In genomic region chr2:117693537-117693936, GRCm38 (mm10) we compare ENCODE assay signal across 15 mouse cellular contexts.
DNase-seq lines count a peak whose midpoint lies in the region; ATAC-seq and TF ChIP-seq lines count a peak whose summit lies in the region.
"Had no signal": no experiment of that assay in that cellular context is flagged by ENCODE, and none has a peak within 500 bp of the region (broad histone marks: within the 10 kb centered on the region; RNA-seq: fewer than 3 reads in every experiment).

No protein-coding gene starts in this region.

- H3K27ac ChIP-seq in liver, adult 2 months (replicated peaks; ENCODE audit: insufficient read depth, low read depth, low read length), result no peak overlapping the region
- no peak overlapping the region for H3K27ac ChIP-seq in liver, postnatal 0 days (ENCODE audit: low read depth)
- H3K27ac ChIP-seq: heart, embryonic 13.5 days; layer of hippocampus, adult 2 months; liver, embryonic 14.5 days; neural tube, embryonic 13.5 days had no signal

- H3K27me3 ChIP-seq in liver, adult 2 months (ENCODE audit: control insufficient read depth, insufficient read depth, low read length), result no peaks in the 10 kb centered on the region
- H3K27me3 ChIP-seq in liver, postnatal 0 days (ENCODE audit: insufficient read depth, low read length), result no peaks in the 10 kb centered on the region
- H3K27me3 ChIP-seq: heart, embryonic 13.5 days; neural tube, embryonic 13.5 days had no signal

- TF ChIP-seq CTCF in liver, adult 2 months (IDR thresholded peaks at IDR 0.05; ENCODE audit: low read depth, low read length), result no peak
- no peak for TF ChIP-seq CTCF in liver, postnatal 0 days (IDR thresholded peaks at IDR 0.05; ENCODE audit: low read depth)
- no peak for TF ChIP-seq CTCF in lung, adult 2 months (IDR thresholded peaks at IDR 0.05; ENCODE audit: insufficient read depth, low read length)

- WGBS in liver, adult 2 months, result 32% methylated on average over 4 of the region's 4 CpGs
- WGBS in liver, postnatal 0 days (ENCODE audit: insufficient replicate concordance), result 36% methylated on average over 4 of the region's 4 CpGs
- 48% methylated on average over 4 of the region's 4 CpGs for WGBS in lung, adult 2 months

- no peaks in the 10 kb centered on the region for H3K9me3 ChIP-seq in liver, postnatal 0 days (ENCODE audit: low read length)
- H3K9me3 ChIP-seq: heart, embryonic 13.5 days; neural tube, embryonic 13.5 days had no signal

- no peak for TF ChIP-seq EP300 in liver, postnatal 0 days (IDR thresholded peaks at IDR 0.05; ENCODE audit: low read depth)

- intact Hi-C loops in heart, postnatal 10 days (cut with DNase I), result no loop called here

- no peak for TF ChIP-seq POLR2A in liver, adult 2 months (IDR thresholded peaks at IDR 0.05; ENCODE audit: extremely low read depth, insufficient read depth, low read length)
- no peak for TF ChIP-seq POLR2A in lung, adult 2 months (IDR thresholded peaks at IDR 0.05; ENCODE audit: borderline replicate concordance, extremely low read depth, low read depth, low read length)

- H3K4me1 ChIP-seq in liver, adult 2 months (ENCODE audit: control insufficient read depth, insufficient read depth, low read length), result no peaks in the 10 kb centered on the region
- H3K4me1 ChIP-seq in liver, postnatal 0 days (ENCODE audit: insufficient read depth), result no peaks in the 10 kb centered on the region
- H3K4me1 ChIP-seq in lung, adult 2 months (ENCODE audit: control insufficient read depth, insufficient read depth, low read length), result peaks cover 2% of the 10 kb centered on the region
- H3K4me1 ChIP-seq: neural tube, embryonic 13.5 days had no signal

- no peaks in the 10 kb centered on the region for H3K79me2 ChIP-seq in liver, adult 2 months (ENCODE audit: control insufficient read depth, insufficient read depth, low read length)

- H3K9ac ChIP-seq in liver, adult 2 months (ENCODE audit: low read depth, low read length), result no peak overlapping the region
- no peak overlapping the region for H3K9ac ChIP-seq in liver, postnatal 0 days (replicated peaks)
- H3K9ac ChIP-seq: heart, embryonic 13.5 days; liver, embryonic 14.5 days; neural tube, embryonic 13.5 days had no signal

- DNase-seq in liver, adult 2 months (ENCODE audit: extremely low read depth, low read depth, low spot score), result peak; percentile 5
- DNase-seq in liver, postnatal 0 days, result no peak
- peak; percentile 21 to 26 for DNase-seq in heart, postnatal 10 days
- peak; percentile 59 for DNase-seq in lung, adult 2 months
- DNase-seq in skeletal muscle tissue, adult 2 months (ENCODE audit: low read depth, low spot score), result peak; percentile 27
- DNase-seq in kidney, postnatal 25 days, result no peak
- no peak for DNase-seq in c-Kit-positive CD71-positive TER-119-positive erythroid progenitor cells, embryonic 14.5 days (ENCODE audit: low spot score)
- DNase-seq: cerebellum, adult 8-10 months; kidney, adult 9 months; midbrain, embryonic 14.5 days had no signal

- H3K4me2 ChIP-seq in liver, postnatal 0 days (ENCODE audit: low read depth, low read length), result no peak overlapping the region
- H3K4me2 ChIP-seq: heart, embryonic 13.5 days; neural tube, embryonic 13.5 days had no signal

- no peak overlapping the region for H3K4me3 ChIP-seq in liver, adult 2 months (ENCODE audit: insufficient read depth, low read depth, low read length)
- no peak overlapping the region for H3K4me3 ChIP-seq in liver, postnatal 0 days (ENCODE audit: low read depth, low read length)
- no peak overlapping the region for H3K4me3 ChIP-seq in lung, adult 2 months (replicated peaks; ENCODE audit: extremely low read depth, low read depth, low read length)
- H3K4me3 ChIP-seq: heart, embryonic 13.5 days; layer of hippocampus, adult 2 months; neural tube, embryonic 13.5 days had no signal

- no peak for ATAC-seq in liver, postnatal 0 days
- ATAC-seq: hindbrain, embryonic 16.5 days had no signal

- no peaks in the 10 kb centered on the region for H3K36me3 ChIP-seq in liver, adult 2 months (ENCODE audit: control insufficient read depth, insufficient read depth, low read length)
- H3K36me3 ChIP-seq in liver, postnatal 0 days (replicated peaks; ENCODE audit: insufficient read depth, low read length), result no peaks in the 10 kb centered on the region
- H3K36me3 ChIP-seq: heart, embryonic 13.5 days; neural tube, embryonic 13.5 days had no signal

Comparison
In these comparisons a context has a peak if more than half of its experiments do, and no peak if none do; other contexts are left out.
1. DNase-seq: peak in liver, adult 2 months (single experiment), heart, postnatal 10 days (2 of 2), lung, adult 2 months (single experiment) and skeletal muscle tissue, adult 2 months (single experiment); none in liver, postnatal 0 days (single experiment), kidney, postnatal 25 days (0 of 2) and c-Kit-positive CD71-positive TER-119-positive erythroid progenitor cells, embryonic 14.5 days (single experiment).